9 mouse cellular contexts compared by ENCODE assay signal in the genomic region with DNA sequence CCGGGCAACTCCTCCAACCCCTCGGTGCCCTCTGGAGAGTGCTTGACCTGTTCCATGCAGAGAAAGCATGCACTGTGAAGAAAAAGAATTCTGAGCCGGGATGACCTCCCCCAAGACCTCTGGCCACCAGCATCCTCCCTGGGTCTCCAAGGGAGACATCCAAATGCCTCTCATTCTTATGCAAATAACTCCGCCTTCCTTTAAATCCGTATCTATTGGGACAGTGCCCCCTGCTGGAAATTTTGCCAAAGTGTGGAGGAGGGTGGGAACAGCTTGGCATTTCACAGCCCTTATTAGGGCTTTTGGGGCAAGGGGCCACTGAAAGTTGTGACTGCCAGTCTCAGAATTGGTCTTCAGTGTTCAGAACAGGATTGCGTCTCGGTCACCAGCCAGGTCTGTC. TPM values are rescaled to one million over a fixed set of nuclear protein-coding genes. Genes with fewer than 3 reads are reported as not detected.
A peak's percentile ranks its signal among the peaks of the same experiment; 100 is the strongest.
DNase-seq lines count a peak whose midpoint lies in the region; TF ChIP-seq lines count a peak whose summit lies in the region.
"Had no signal": no experiment of that assay in that cellular context is flagged by ENCODE, and none has a peak within 500 bp of the region (broad histone marks: within the 10 kb centered on the region; RNA-seq: fewer than 3 reads in every experiment).

No protein-coding gene starts in this region.

- intact Hi-C loops in gastrocnemius, adult 2 months (cut with DNase I), result no loop called here
- intact Hi-C loops in gastrocnemius, postnatal 14 days (cut with DNase I; ENCODE audit: low total_unique reads), result loop anchor here (5.0 kb wide), 1 partner anchor 42 kb away; no protein-coding TSS in a partner anchor
- intact Hi-C loops in left cerebral cortex, postnatal 36 days (cut with DNase I), result loop anchor here (5.0 kb wide), 1 partner anchor 398 kb away; no protein-coding TSS in a partner anchor

- peak; percentile 36 for DNase-seq in gastrocnemius, adult 2 months
- no peak for DNase-seq in gastrocnemius, adult 8-10 months (ENCODE audit: low spot score in 2 of 2)
- peak; percentile 26 for DNase-seq in right cerebral cortex, adult 18-20 months
- DNase-seq in right cerebral cortex, postnatal 36 days (ENCODE audit: low spot score in 2 of 2), result no peak
- DNase-seq in cerebellum, postnatal 10 days, result peak; percentile 80 to 83
- DNase-seq in gastrocnemius, postnatal 14 days, result peak; percentile 27
- DNase-seq in left cerebral cortex, postnatal 36 days (ENCODE audit: low spot score in 2 of 2), result peak; percentile 25 to 31
- peak; percentile 66 for DNase-seq in right cerebral cortex, postnatal 14 days

- TF ChIP-seq CTCF in gastrocnemius, adult 2 months (IDR thresholded peaks at IDR 0.05), result peak; percentile 55

- no peak overlapping the region for H3K27ac ChIP-seq in gastrocnemius, adult 2 months
- H3K27ac ChIP-seq: heart, embryonic 15.5 days had no signal

- no peak overlapping the region for H3K4me3 ChIP-seq in gastrocnemius, adult 2 months
- H3K4me3 ChIP-seq: heart, embryonic 15.5 days had no signal

RNA-seq across cellular contexts. Expression of a gene that starts 11.2 kb away (rescaled TPM):
- not detected for total RNA-seq in gastrocnemius, adult 2 months (2021)
- total RNA-seq in gastrocnemius, adult 8-10 months (2022), result not detected
- total RNA-seq in gastrocnemius, postnatal 14 days (2021), result not detected
- total RNA-seq in left cerebral cortex, postnatal 36 days (2021), result 1 to 10 TPM in 1 of 2 experiments, under 1 TPM in 1; 0.67 to 1.0 TPM

RNA-seq across cellular contexts. Expression of a gene that starts 16.7 kb away (rescaled TPM):
- under 1 TPM; 0.23 to 0.95 TPM for total RNA-seq in gastrocnemius, adult 2 months (2021)
- under 1 TPM; 0.27 to 0.81 (median 0.37) TPM for total RNA-seq in gastrocnemius, adult 8-10 months (2022)
- 1 to 10 TPM in 1 of 2 experiments, under 1 TPM in 1; 1.00 to 1.5 TPM for total RNA-seq in gastrocnemius, postnatal 14 days (2021)
- 1 to 10 TPM; 4.6 to 7.1 TPM for total RNA-seq in left cerebral cortex, postnatal 36 days (2021)

RNA-seq across cellular contexts. Expression of a gene that starts 32.9 kb away (rescaled TPM):
- not detected for total RNA-seq in gastrocnemius, adult 2 months (2021)
- not detected for total RNA-seq in gastrocnemius, adult 8-10 months (2022)
- not detected for total RNA-seq in gastrocnemius, postnatal 14 days (2021)
- total RNA-seq in left cerebral cortex, postnatal 36 days (2021), result not detected

Comparison
In these comparisons a context has a peak if more than half of its experiments do, and no peak if none do; other contexts are left out.
1. DNase-seq: peak in gastrocnemius, adult 2 months (single experiment), right cerebral cortex, adult 18-20 months (single experiment), cerebellum, postnatal 10 days (2 of 2), gastrocnemius, postnatal 14 days (single experiment), left cerebral cortex, postnatal 36 days (2 of 2) and right cerebral cortex, postnatal 14 days (single experiment); none in gastrocnemius, adult 8-10 months (0 of 2) and right cerebral cortex, postnatal 36 days (0 of 2).